Mouse (Mus musculus) thymus, adult 2 months (tissue): ENCODE results near the gene Lypd6b.

Source experiments
- CTCF ChIP-seq: fragments of 200-500 bp; IDR thresholded peaks from 2 replicates; pipeline ENCODE4 v1.5.1; 2012; ENCODE audit warnings: mild to moderate bottlenecking, control low read depth, low read length, moderate library complexity, borderline replicate concordance; ENCODE audit not compliant: control insufficient read depth, poor library complexity, insufficient read depth; ENCODE audit errors: extremely low read depth
- POLR2A ChIP-seq: fragments of 200-500 bp; IDR thresholded peaks from 2 replicates; pipeline ENCODE4 v1.6.1; 2012; ENCODE audit warnings: mild to moderate bottlenecking, low read length, control low read depth, moderate library complexity; ENCODE audit not compliant: control insufficient read depth, poor library complexity, insufficient read depth; ENCODE audit errors: extremely low read depth

GRCm38 (mm10) chr2:49918692-49919091, 131.2 kb downstream of the Lypd6b start:
- no peak for TF ChIP-seq CTCF
- TF ChIP-seq POLR2A: no peak
